Mouse (Mus musculus) limb, embryonic 15.5 days (tissue): Measurements from ENCODE around the gene Gm26657. TPM values are rescaled to one million over a fixed set of nuclear protein-coding genes. Genes with fewer than 3 reads are reported as not detected.

Source experiments
- ATAC-seq: fragments of 200-750 bp; cut with Nextera tagmentation; 2 replicates; pipeline ENCODE4 v1.8.0; 2017; ENCODE audit warnings: low read depth, moderate TSS enrichment; ENCODE audit not compliant: insufficient number of reproducible peaks, low FRiP score, low TSS enrichment
- H3K27ac ChIP-seq: fragments of 300-500 bp; sonication (generic); 2 replicates; pipeline ENCODE4 v1.5.1; 2015; ENCODE audit warnings: moderate library complexity, mild to moderate bottlenecking, inconsistent platforms
- H3K27me3 ChIP-seq: fragments of 300-500 bp; sonication (generic); 2 replicates; pipeline ENCODE4 v1.6.1; 2015; ENCODE audit warnings: inconsistent platforms
- H3K36me3 ChIP-seq: fragments of 300-500 bp; sonication (generic); 2 replicates; pipeline ENCODE4 v1.6.1; 2015; ENCODE audit warnings: inconsistent platforms
- H3K4me1 ChIP-seq: fragments of 300-500 bp; sonication (generic); 2 replicates; pipeline ENCODE4 v1.6.1; 2015; ENCODE audit warnings: inconsistent platforms
- H3K4me2 ChIP-seq: fragments of 300-500 bp; sonication (generic); 2 replicates; pipeline ENCODE4 v1.6.1; 2015; ENCODE audit warnings: mild to moderate bottlenecking, inconsistent platforms
- H3K4me3 ChIP-seq: fragments of 300-500 bp; sonication (generic); 2 replicates; pipeline ENCODE4 v1.5.1; 2015; ENCODE audit warnings: mild to moderate bottlenecking, inconsistent platforms
- H3K9ac ChIP-seq: fragments of 300-500 bp; sonication (generic); 2 replicates; pipeline ENCODE4 v1.6.1; 2015; ENCODE audit warnings: inconsistent platforms
- H3K9me3 ChIP-seq: fragments of 300-500 bp; sonication (generic); 2 replicates; pipeline ENCODE4 v1.6.1; 2016; ENCODE audit warnings: inconsistent platforms
- WGBS: fragments of 180-500 bp; shearing (Covaris S2); methylation state at CpG from one replicate; pipeline ENCODE4 v1.1.7; 2015; 5-methylcytosine and 5-hydroxymethylcytosine counted together
- polyA plus RNA-seq: library from polyadenylated mRNA; unstranded; fragments of >200 nt; fragmentation: Nextera tagmentation; extraction: Ambion mirVana; gene quantifications from 2 replicates; pipeline ENCODE4 v1.2.1, GENCODE M21; 2015

Gene Gm26657
- polyA plus RNA-seq: not detected in 2 replicates

DNA sequence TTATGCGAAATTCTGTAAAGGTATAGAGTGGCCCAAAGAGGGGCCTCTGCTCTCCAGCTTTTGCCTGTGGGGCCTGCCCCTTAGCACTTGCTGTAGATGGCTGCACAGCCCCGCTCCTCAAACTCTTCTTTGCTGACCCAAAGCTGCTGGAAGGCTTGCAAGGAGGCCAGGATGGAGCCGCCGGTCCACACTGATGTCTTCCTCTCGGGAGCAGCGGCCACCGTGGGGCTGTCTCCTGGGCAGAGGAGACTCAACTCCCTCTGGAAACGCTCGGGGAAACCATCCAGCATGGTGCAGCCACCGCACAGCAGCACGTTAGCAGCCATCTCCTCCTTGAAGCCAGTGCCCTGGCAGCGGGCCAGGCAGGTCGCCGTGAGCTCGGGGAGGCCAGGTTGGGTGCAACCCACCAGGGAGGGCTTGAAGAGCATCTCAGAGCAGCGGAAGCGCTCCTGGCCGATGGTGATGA, at the start of gene Gm26657:
Gene Gm26657, plus strand, starts transcription at position 51 of the 466 bp plus-strand sequence.
- Histone ChIP-seq H3K27ac (no peak within 1 kb of the TSS), H3K36me3 (peaks cover 13% of the 10 kb centered on the region; the same call in 1 of the 2 replicates), H3K27me3 (no peaks in the 10 kb centered on the region), H3K4me2 (no peak within 1 kb of the TSS), H3K4me3 (no peak within 1 kb of the TSS), H3K9ac (no peak within 1 kb of the TSS), H3K9me3 (no peaks in the 10 kb centered on the region), H3K4me1 (no peaks in the 10 kb centered on the region)
- no peak for ATAC-seq
- WGBS: 87% methylated on average over 18 of the region's 18 CpGs

DNA sequence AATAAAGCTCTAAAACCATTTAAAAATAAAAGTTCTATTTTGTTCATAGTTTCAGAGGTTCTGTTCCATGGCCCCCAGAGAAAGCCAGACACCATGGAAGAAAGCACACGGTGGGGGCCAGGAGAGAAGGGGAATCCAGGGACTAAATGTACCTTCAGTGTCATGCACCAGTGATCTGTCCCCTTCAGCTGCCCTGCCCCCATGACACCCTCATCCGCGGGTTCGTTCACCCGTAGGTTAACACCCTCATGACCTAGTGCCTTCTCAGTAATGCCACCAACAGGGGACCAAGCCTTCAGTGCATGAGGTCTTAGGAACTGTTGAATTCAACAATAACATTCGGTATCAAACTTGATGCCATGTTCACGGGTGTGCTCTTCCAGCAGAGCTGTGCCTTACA, 43.5 kb upstream of the Gm26657 start:
- no peak overlapping the region for H3K4me3 ChIP-seq
- no peak overlapping the region for H3K4me2 ChIP-seq
- H3K27ac ChIP-seq: no peak overlapping the region
- no peak overlapping the region for H3K9ac ChIP-seq
- ATAC-seq: no peak
- WGBS: 78% methylated on average over 7 of the region's 7 CpGs
- no peaks in the 10 kb centered on the region for H3K9me3 ChIP-seq
- H3K4me1 ChIP-seq: no peaks in the 10 kb centered on the region
- no peaks in the 10 kb centered on the region for H3K27me3 ChIP-seq
- no peaks in the 10 kb centered on the region for H3K36me3 ChIP-seq

DNA sequence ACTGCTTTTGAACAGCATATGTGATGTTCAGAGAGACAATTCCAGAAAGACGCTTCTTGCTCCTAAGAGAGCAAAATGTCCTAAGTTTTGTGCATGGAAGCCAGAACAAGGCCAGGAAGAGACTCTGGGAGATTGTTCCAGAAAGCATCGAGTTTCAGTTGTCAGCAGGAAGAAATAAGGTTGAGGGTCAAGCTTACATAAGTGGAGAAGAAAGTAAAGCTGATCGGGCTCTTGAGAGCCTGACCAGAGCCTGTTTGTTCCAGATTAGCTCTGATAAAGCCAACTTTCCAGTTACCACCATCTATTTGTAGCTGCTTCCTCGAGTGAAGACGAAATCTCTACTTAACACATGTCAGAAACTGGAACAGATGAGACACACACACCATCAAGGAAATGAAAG, 41.2 kb upstream of the Gm26657 start:
- 57% methylated on average over 5 of the region's 5 CpGs for WGBS

DNA sequence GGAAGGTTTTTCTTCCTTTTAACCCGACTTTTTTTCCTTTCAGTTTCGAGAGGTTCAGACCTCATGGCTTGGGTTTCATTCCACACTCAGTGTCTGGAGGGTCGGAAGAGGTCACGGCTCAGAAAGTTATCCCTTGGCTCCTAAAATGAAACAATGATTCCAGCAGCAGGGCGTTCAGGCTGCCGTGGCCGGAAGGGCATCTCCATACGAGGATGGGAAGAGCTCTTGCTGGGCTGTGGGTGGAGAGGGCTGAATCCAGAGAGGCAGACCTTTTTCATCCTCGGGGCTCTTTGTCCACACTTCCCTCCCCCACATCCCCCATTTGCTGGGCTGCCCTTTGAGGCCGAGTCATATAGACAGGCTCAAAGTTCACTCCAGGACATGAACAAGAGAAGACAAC, 37.6 kb upstream of the Gm26657 start:
- no peaks in the 10 kb centered on the region for H3K4me1 ChIP-seq
- 36% methylated on average over 10 of the region's 10 CpGs for WGBS
- no peaks in the 10 kb centered on the region for H3K27me3 ChIP-seq
- ATAC-seq: no peak
- no peak overlapping the region for H3K27ac ChIP-seq
- H3K9ac ChIP-seq: no peak overlapping the region
- H3K4me2 ChIP-seq: no peak overlapping the region
- H3K36me3 ChIP-seq: no peaks in the 10 kb centered on the region
- H3K9me3 ChIP-seq: no peaks in the 10 kb centered on the region
- H3K4me3 ChIP-seq: no peak overlapping the region

More for the DNA sequence above, 41.2 kb upstream of the Gm26657 start:
- H3K9ac ChIP-seq: no peak overlapping the region
- no peak overlapping the region for H3K4me2 ChIP-seq
- no peak overlapping the region for H3K27ac ChIP-seq
- H3K4me3 ChIP-seq: no peak overlapping the region
- H3K4me1 ChIP-seq: no peaks in the 10 kb centered on the region
- H3K9me3 ChIP-seq: no peaks in the 10 kb centered on the region
- ATAC-seq: no peak
- H3K36me3 ChIP-seq: no peaks in the 10 kb centered on the region
- no peaks in the 10 kb centered on the region for H3K27me3 ChIP-seq

DNA sequence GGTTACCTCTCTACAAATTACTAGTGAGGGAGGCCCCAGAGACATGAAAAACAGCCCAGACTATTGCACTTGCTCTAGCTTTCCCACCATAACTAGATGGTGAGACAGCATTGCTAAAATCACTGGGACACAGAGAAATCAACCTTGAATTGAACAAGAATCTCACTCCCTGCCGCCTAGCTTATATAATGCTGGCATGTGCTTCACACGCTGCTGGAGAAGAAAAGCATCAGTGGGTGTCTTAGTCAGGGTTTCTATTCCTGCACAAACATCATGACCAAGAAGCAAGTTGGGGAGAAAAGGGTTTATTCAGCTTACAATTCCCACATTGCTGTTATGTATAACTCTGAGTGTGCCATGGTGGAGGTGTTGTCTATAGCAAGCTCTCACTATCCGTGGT, 26.7 kb upstream of the Gm26657 start:
- WGBS: 84% methylated on average over 3 of the region's 3 CpGs

DNA sequence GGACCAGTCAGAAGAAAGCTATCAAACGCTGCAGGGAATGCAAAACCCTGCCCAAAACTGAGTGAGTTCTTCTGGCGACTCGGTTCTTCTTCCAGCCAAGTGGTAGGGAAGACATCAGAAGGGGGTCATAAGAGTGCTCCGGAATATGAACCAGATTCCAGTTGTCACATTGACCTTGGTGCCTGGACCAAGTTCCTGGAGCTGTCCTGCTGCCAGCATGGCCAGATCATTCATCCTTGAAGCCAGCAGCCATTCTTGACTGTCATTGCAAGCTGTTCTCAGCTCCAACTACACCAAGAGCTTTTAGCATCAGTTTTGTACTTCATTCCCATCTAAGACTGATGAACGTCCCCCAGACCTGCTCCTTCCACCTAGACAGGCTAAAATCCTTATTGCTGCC, 23.1 kb upstream of the Gm26657 start:
- ATAC-seq: no peak
- Histone ChIP-seq H3K9ac (no peak overlapping the region), H3K4me3 (no peak overlapping the region), H3K27ac (no peak overlapping the region), H3K9me3 (no peaks in the 10 kb centered on the region), H3K4me2 (no peak overlapping the region), H3K36me3 (no peaks in the 10 kb centered on the region), H3K4me1 (peaks cover 8% of the 10 kb centered on the region; the same call in 1 of the 2 replicates), H3K27me3 (no peaks in the 10 kb centered on the region)
- 60% methylated on average over 5 of the region's 5 CpGs for WGBS

More for the DNA sequence above, 26.7 kb upstream of the Gm26657 start:
- no peaks in the 10 kb centered on the region for H3K9me3 ChIP-seq
- no peak for ATAC-seq
- no peaks in the 10 kb centered on the region for H3K27me3 ChIP-seq
- no peak overlapping the region for H3K27ac ChIP-seq
- H3K36me3 ChIP-seq: no peaks in the 10 kb centered on the region
- peaks cover 5% of the 10 kb centered on the region; the same call in 1 of the 2 replicates for H3K4me1 ChIP-seq
- no peak overlapping the region for H3K4me3 ChIP-seq
- no peak overlapping the region for H3K9ac ChIP-seq
- H3K4me2 ChIP-seq: no peak overlapping the region

DNA sequence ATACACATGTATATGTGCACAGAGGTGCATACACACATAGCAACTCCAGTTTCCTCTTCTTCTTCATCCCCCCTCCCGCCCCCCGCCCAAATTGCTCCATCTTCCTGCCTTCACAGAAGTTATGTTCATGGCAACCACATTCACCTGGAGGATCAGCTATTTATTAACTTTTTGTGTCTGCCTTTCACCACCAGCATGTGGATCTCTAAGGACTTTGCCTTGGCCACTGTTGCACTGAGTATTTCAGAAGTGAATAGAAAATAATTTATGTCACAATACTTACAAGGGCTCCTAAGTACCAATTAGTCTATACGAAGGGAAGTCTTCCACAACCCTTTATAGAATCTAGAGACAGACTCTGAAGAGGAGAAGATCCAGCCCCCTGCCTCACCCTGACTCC, 21.9 kb upstream of the Gm26657 start:
- Histone ChIP-seq H3K4me2 (no peak overlapping the region), H3K4me1 (peaks cover 8% of the 10 kb centered on the region; the same call in 1 of the 2 replicates), H3K27ac (no peak overlapping the region), H3K4me3 (no peak overlapping the region), H3K9ac (no peak overlapping the region), H3K27me3 (no peaks in the 10 kb centered on the region), H3K9me3 (no peaks in the 10 kb centered on the region), H3K36me3 (no peaks in the 10 kb centered on the region)
- WGBS: 72% methylated on average over 3 of the region's 3 CpGs
- ATAC-seq: no peak

DNA sequence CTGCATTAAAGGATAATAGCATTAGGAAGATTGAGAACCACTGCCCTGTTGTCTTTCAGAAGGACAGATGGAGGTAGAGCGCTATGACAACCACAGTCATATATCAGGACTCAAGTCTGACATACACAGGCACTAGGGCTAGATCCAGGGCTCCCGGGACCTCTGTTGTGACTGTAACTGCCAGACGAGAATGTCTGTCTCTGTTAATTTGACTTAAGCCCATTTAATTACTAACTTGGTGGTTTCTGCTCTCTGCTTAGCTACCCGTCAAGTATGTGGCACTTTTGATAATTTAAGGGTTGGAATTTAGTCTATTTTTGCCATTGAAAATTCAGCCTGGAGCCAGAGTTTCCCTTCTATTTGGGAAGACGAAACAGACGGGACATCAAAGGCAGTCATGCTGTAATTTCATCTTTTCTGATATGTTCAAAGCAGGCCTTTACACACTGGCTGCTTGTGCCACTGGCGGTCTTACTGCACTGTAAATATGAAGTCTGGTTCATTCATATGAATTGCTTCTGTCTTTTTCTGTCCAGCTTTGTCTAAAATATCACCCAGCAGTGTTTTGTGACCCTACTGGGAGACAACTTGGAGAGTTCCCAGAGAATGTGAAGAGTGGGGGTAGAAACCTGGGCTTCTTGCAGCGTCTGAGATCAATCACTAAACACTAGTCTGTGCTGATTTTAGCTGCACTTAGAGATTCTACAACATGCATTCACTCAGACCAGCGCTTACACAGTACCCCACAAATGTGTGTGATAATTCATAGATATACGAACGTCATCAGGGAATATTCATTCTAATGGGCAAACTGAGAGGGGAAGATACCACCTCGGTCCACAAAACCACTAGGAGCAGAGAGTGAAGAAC, 21.1 kb upstream of the Gm26657 start:
- Histone ChIP-seq H3K4me1 (peaks cover 8% of the 10 kb centered on the region; the same call in 1 of the 2 replicates), H3K9me3 (no peaks in the 10 kb centered on the region), H3K36me3 (no peaks in the 10 kb centered on the region), H3K9ac (no peak overlapping the region), H3K4me2 (no peak overlapping the region), H3K4me3 (no peak overlapping the region), H3K27ac (no peak overlapping the region), H3K27me3 (no peaks in the 10 kb centered on the region)
- WGBS: 44% methylated on average over 12 of the region's 12 CpGs
- no peak for ATAC-seq

DNA sequence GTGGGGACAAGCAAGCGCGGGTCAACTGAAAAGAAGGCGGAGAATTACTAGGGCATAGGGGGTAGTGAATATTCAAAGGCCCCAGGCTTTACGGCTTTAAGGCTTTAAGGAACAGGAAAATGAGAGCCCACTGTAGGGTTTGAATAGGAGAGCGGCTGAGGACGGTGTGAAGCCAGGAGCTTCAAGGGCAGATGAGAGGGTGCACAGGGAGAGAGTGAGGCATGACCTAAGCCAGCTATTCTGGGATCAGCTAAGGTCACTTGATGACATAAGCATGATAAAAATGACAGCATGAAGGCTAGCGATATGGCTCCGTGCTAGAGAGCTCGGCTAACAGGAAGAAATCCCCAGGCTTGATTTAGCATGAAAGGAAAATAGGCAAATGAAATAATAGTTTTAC, 20.4 kb upstream of the Gm26657 start:
- Histone ChIP-seq H3K9me3 (no peaks in the 10 kb centered on the region), H3K9ac (no peak overlapping the region), H3K4me2 (no peak overlapping the region), H3K36me3 (no peaks in the 10 kb centered on the region), H3K27ac (no peak overlapping the region), H3K4me3 (no peak overlapping the region), H3K27me3 (no peaks in the 10 kb centered on the region), H3K4me1 (peaks cover 8% of the 10 kb centered on the region; the same call in 1 of the 2 replicates)
- ATAC-seq: no peak
- 46% methylated on average over 9 of the region's 9 CpGs for WGBS

DNA sequence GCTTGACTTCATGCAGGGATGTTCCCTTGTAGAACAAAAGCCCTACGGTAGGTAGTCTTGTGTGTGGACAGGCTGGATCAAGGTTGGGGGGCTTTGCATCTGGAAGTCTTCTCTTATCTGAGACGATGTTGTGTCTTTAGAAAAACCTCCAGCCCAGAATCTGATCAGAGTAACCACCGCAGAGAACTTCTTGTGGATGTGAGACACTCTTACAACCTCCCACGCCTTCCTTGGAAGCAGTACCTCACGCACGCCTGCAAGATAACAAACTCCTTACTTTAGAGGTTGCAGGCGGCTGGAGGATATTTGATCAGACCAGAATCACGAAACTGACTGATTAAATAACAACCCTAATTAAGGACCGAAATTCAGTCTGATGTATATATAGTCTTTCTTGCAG, 19.5 kb upstream of the Gm26657 start:
- Histone ChIP-seq H3K4me2 (no peak overlapping the region), H3K4me1 (peaks cover 8% of the 10 kb centered on the region; the same call in 1 of the 2 replicates), H3K9ac (no peak overlapping the region), H3K4me3 (no peak overlapping the region), H3K36me3 (no peaks in the 10 kb centered on the region), H3K27ac (no peak overlapping the region), H3K9me3 (no peaks in the 10 kb centered on the region), H3K27me3 (no peaks in the 10 kb centered on the region)
- 80% methylated on average over 9 of the region's 9 CpGs for WGBS
- ATAC-seq: no peak

DNA sequence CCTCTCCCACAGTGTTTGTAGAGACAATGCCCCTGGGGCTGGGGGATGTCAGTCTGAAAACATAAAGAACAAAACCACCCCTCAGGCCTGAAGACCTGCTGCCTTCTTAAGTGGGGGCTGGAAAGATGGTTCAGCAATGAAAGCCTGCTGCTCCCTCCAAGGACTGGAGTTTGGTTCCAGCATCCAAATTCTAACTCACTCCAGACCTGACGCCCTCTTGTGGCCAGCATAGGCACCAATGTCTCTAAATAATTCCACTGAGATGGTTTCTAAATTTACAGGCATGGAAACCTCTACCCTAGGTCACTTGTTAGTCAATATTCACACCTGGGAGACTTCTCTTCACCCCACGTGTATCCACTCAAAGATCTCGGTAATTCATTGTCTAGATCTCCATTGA, 18.4 kb upstream of the Gm26657 start:
- no peak for ATAC-seq
- H3K4me3 ChIP-seq: no peak overlapping the region
- H3K9ac ChIP-seq: no peak overlapping the region
- H3K27me3 ChIP-seq: no peaks in the 10 kb centered on the region
- H3K4me1 ChIP-seq: peaks cover 8% of the 10 kb centered on the region; the same call in 1 of the 2 replicates
- no peaks in the 10 kb centered on the region for H3K9me3 ChIP-seq
- no peak overlapping the region for H3K27ac ChIP-seq
- H3K4me2 ChIP-seq: no peak overlapping the region
- no peaks in the 10 kb centered on the region for H3K36me3 ChIP-seq
- WGBS: 39% methylated on average over 3 of the region's 3 CpGs

DNA sequence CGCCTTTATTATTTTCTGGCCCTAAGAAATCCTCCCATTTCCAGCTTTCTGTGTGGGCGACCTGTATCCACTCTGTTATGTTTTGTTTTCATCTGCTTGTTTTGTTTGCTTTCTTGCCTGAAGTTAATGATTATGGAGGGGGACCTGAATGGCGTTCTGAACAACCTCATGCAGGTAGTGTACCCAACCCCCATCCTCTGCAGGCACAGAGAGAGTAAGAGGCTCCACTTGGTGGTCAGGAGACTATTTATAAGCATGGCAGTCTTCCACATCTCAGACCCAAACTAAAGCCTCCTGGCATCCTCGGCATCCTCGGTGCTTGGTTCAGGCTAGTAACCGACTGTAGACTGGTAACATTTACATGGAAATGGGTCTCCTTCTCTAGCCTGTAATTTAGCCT, 17.5 kb upstream of the Gm26657 start:
- no peak overlapping the region for H3K4me3 ChIP-seq
- no peak overlapping the region for H3K9ac ChIP-seq
- ATAC-seq: no peak
- no peaks in the 10 kb centered on the region for H3K36me3 ChIP-seq
- H3K4me1 ChIP-seq: peaks cover 8% of the 10 kb centered on the region; the same call in 1 of the 2 replicates
- 69% methylated on average over 6 of the region's 6 CpGs for WGBS
- H3K27me3 ChIP-seq: no peaks in the 10 kb centered on the region
- H3K27ac ChIP-seq: no peak overlapping the region
- no peaks in the 10 kb centered on the region for H3K9me3 ChIP-seq
- no peak overlapping the region for H3K4me2 ChIP-seq
